Mouse (Mus musculus) hindbrain, embryonic 16.5 days (tissue): ENCODE data around the gene Smad9. TPM values are rescaled to one million over a fixed set of nuclear protein-coding genes. Genes with fewer than 3 reads are reported as not detected.

Experiments used
- ATAC-seq: fragments of 200-750 bp; cut with Nextera tagmentation; 2 replicates; pipeline ENCODE4 v1.8.0; 2017; ENCODE audit warnings: moderate TSS enrichment, moderate library complexity
- H3K27ac ChIP-seq: fragments of 300-500 bp; sonication (generic); 2 replicates; pipeline ENCODE4 v1.5.1; 2014; ENCODE audit warnings: low read depth, mild to moderate bottlenecking, control low read depth, low read length, moderate library complexity
- H3K27me3 ChIP-seq: fragments of 300-500 bp; sonication (generic); replicated peaks from 2 replicates; pipeline ENCODE4 v1.6.1; 2014; ENCODE audit warnings: low read length; ENCODE audit not compliant: control insufficient read depth, insufficient read depth
- H3K36me3 ChIP-seq: fragments of 300-500 bp; sonication (generic); 2 replicates; pipeline ENCODE4 v1.6.1; 2014; ENCODE audit warnings: mild to moderate bottlenecking, low read length, moderate library complexity, mixed read lengths; ENCODE audit not compliant: control insufficient read depth, insufficient read depth
- H3K4me1 ChIP-seq: fragments of 300-500 bp; sonication (generic); 2 replicates; pipeline ENCODE4 v1.6.1; 2014; ENCODE audit warnings: low read depth, low read length; ENCODE audit not compliant: control insufficient read depth, insufficient read depth
- H3K4me2 ChIP-seq: fragments of 300-500 bp; sonication (generic); 2 replicates; pipeline ENCODE4 v1.6.1; 2014; ENCODE audit warnings: mild to moderate bottlenecking, low read length, control low read depth, moderate library complexity
- H3K4me3 ChIP-seq: fragments of 300-500 bp; sonication (generic); 2 replicates; pipeline ENCODE4 v1.5.1; 2014; ENCODE audit warnings: mild to moderate bottlenecking, low read length, control low read depth, moderate library complexity
- H3K9ac ChIP-seq: fragments of 300-500 bp; sonication (generic); 2 replicates; pipeline ENCODE4 v1.6.1; 2014; ENCODE audit warnings: low read depth, mild to moderate bottlenecking, control low read depth, low read length, moderate library complexity
- H3K9me3 ChIP-seq: fragments of 300-500 bp; sonication (generic); 2 replicates; pipeline ENCODE4 v1.6.1; 2014; ENCODE audit warnings: mild to moderate bottlenecking, low read length, moderate library complexity; ENCODE audit not compliant: control insufficient read depth
- WGBS: fragments of 180-500 bp; shearing (Covaris S2); extraction: QIAGEN DNeasy Blood & Tissue Kit; methylation state at CpG from one replicate; pipeline ENCODE4 v1.1.7; 2014; 5-methylcytosine and 5-hydroxymethylcytosine counted together
- polyA plus RNA-seq: library from polyadenylated mRNA; unstranded; fragments of >200 nt; fragmentation: Nextera tagmentation; extraction: Ambion mirVana; gene quantifications from 2 replicates; pipeline ENCODE4 v1.2.1, GENCODE M21; 2015

Smad9 gene
- polyA plus RNA-seq, 1 experiment from 2014 or later: 0.90 TPM

DNA sequence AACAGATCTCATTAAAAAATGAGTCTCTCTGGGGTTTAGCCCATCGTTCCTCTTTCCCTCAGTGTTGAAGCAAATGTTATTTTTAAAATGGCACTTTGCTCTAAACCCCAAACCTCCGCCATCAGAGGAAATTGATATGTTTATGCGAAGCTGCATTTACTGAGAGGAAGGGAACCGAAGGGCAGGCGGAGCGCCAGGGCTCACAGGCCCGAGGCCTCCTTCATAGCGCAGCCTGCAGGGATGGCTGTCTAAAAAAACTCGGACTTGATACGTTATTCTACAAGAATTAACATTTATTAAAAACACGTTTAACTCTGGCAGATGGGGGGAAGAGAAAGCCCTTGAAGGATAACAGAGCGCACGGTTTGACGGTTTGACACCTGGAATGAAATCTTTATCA is 10.7 kb downstream of the Smad9 start:
- no peak overlapping the region for H3K4me2 ChIP-seq
- ATAC-seq: no peak
- no peaks in the 10 kb centered on the region for H3K27me3 ChIP-seq
- H3K27ac ChIP-seq: no peak overlapping the region
- H3K9ac ChIP-seq: no peak overlapping the region
- no peaks in the 10 kb centered on the region for H3K36me3 ChIP-seq
- H3K9me3 ChIP-seq: no peaks in the 10 kb centered on the region
- H3K4me3 ChIP-seq: no peak overlapping the region
- peaks cover 1% of the 10 kb centered on the region; the same call in 1 of the 2 replicates for H3K4me1 ChIP-seq
- WGBS: 82% methylated on average over 14 of the region's 14 CpGs

DNA sequence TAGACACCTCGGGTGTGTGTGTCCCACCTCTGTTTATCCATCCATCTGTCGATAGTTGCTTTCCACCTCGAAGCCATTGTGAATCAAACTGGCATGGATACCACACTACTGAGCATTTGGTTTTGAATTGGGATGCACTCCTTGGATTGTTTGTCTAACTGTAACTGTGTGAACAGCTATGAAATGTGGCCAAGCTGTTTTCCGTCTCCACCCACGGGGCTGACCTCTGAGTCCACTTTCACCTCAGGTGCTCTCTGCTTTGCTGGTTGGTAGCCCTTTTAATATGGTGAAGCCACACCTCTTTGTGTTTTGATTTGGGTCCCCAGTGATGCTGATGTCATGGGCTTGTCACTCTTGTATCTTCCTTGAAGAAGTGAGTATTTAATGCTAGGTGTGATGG is 11.4 kb downstream of the Smad9 start:
- no peaks in the 10 kb centered on the region for H3K27me3 ChIP-seq
- no peak overlapping the region for H3K9ac ChIP-seq
- no peak for ATAC-seq
- no peaks in the 10 kb centered on the region for H3K36me3 ChIP-seq
- no peaks in the 10 kb centered on the region for H3K4me1 ChIP-seq
- WGBS: 88% methylated on average over 5 of the region's 5 CpGs
- H3K4me2 ChIP-seq: no peak overlapping the region
- H3K27ac ChIP-seq: no peak overlapping the region
- no peak overlapping the region for H3K4me3 ChIP-seq
- H3K9me3 ChIP-seq: no peaks in the 10 kb centered on the region

DNA sequence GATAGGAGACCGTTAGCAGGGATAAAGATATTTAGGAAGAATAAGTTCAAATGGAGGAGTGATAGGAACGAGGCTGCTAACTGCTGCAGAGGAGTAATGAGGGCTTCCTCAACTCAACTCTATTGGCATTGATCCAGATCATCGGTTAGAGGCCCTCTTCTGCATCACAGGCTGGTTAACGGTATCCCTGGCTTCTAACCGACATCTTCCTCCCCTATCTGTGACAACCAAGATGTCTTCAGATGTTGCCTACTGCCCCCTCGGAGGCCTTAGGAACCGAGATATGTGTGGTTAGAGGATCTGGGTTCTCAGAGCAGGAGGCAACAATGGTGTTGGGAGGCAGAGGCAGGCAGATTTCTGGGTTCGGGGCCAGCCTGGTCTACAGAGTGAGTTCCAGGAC is 13.2 kb downstream of the Smad9 start:
- Histone ChIP-seq H3K4me3 (no peak overlapping the region), H3K4me1 (no peaks in the 10 kb centered on the region), H3K27me3 (no peaks in the 10 kb centered on the region), H3K9ac (no peak overlapping the region), H3K9me3 (peaks cover 2% of the 10 kb centered on the region; the same call in 1 of the 2 replicates), H3K36me3 (no peaks in the 10 kb centered on the region), H3K4me2 (no peak overlapping the region), H3K27ac (no peak overlapping the region)
- WGBS: 87% methylated on average over 8 of the region's 8 CpGs
- ATAC-seq: no peak

DNA sequence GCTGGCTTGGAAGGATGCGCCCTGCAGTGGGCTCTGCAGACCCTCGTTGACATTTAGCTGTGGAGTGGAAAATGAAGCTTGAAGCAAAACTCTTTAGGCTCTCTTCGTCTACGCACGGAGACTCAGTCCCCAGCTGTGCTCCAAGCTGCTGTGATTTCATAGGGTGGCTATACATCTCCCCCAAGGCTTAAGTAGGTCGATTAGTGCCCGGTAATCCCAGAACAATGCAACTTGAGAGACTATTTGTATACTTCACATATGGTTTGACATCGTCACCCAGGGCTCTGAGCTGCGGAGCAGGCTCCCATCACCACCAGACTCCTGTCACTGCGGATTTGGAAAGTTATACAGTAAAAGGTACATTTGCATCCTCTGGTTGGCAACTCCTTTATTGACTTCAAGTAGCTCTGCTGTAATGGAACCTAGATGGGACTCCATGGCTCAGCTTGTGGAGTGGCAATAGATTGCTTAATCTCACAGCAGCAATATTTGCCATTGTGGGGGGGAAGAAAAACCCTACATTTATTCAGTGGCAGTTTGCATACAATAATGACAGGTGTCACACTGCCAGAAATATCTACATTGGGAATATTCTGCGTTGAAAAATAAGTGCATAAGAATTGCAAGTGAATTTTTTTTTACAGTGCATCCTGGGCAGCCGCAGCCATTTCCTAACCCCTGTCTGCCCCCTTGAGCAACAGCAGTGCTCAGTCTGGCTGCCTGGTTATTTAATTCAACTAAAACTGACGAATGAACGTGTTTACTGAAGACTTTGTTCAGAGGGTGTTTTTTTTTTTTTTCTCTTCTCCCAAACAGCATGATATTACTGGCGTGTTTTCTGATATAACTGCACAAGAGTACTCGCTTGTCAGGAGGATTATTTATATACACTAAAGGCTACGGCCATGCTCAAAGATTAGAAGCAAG is 14.2 kb downstream of the Smad9 start:
- H3K9me3 ChIP-seq: peaks cover 2% of the 10 kb centered on the region; the same call in 1 of the 2 replicates
- no peak overlapping the region for H3K9ac ChIP-seq
- no peak overlapping the region for H3K27ac ChIP-seq
- H3K4me3 ChIP-seq: no peak overlapping the region
- no peaks in the 10 kb centered on the region for H3K4me1 ChIP-seq
- no peaks in the 10 kb centered on the region for H3K36me3 ChIP-seq
- 74% methylated on average over 17 of the region's 17 CpGs for WGBS
- H3K27me3 ChIP-seq: no peaks in the 10 kb centered on the region
- no peak for ATAC-seq
- no peak overlapping the region for H3K4me2 ChIP-seq

DNA sequence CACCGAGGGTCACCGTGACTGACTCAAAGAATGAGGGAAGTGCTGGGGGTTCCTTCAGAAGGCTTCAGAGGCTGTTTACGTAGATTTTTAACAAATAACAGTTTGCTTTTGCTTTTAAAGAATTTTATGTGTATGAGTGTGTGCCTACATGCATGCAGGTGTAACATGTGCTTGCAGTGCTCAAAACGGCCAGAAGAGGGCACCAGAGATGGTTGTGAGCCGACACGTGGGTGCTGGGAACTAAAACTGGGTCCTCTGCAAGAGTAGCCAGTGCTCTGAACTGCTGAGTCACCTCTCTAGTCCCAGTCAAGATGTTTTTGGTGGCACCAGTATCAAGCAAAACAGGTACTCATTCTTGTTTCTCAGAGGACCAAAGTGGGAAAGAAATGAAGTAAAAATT is 18.2 kb downstream of the Smad9 start:
- H3K4me3 ChIP-seq: no peak overlapping the region
- WGBS: 83% methylated on average over 6 of the region's 6 CpGs
- no peaks in the 10 kb centered on the region for H3K27me3 ChIP-seq
- peaks cover 2% of the 10 kb centered on the region; the same call in 1 of the 2 replicates for H3K9me3 ChIP-seq
- no peak for ATAC-seq
- H3K4me1 ChIP-seq: no peaks in the 10 kb centered on the region
- H3K27ac ChIP-seq: no peak overlapping the region
- H3K9ac ChIP-seq: no peak overlapping the region
- H3K4me2 ChIP-seq: no peak overlapping the region
- H3K36me3 ChIP-seq: no peaks in the 10 kb centered on the region

DNA sequence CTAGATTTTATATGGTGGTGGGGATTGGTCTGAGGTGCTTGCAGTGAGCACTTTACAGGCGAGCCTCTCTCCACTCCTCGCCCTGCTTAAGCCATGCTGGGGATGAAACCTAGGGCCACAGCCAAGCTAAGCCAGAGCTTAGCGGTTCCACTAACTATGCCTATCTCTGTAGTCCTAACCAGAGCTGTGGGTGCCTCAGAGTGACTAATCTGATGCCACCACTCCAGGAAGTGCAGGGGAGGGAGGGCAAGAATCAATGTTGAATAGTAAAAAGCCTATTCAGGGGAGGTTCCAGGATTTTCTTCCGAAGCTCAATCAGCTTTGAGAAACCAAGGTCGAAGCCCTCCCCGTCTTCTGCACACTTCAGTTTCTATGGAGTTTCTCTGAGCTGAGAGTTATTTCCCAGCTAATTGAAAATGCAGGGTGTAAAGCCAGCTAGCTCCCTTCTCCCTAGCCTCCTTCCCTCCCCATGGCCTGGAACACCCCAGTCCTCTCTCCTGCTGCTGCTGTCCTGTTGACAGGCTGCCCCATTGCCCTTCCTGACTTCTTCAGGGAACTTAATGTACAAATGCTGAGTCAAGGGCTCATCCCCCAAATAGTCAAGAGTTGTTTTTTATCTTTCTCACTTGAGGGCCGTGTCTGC is 20.7 kb downstream of the Smad9 start:
- no peaks in the 10 kb centered on the region for H3K27me3 ChIP-seq
- no peak overlapping the region for H3K4me2 ChIP-seq
- H3K4me3 ChIP-seq: no peak overlapping the region
- H3K36me3 ChIP-seq: no peaks in the 10 kb centered on the region
- H3K9ac ChIP-seq: no peak overlapping the region
- peak; percentile 60; the same call in 1 of the 2 replicates for ATAC-seq
- no peak overlapping the region for H3K27ac ChIP-seq
- no peaks in the 10 kb centered on the region for H3K4me1 ChIP-seq
- H3K9me3 ChIP-seq: peaks cover 2% of the 10 kb centered on the region; the same call in 1 of the 2 replicates
- 63% methylated on average over 7 of the region's 7 CpGs for WGBS

DNA sequence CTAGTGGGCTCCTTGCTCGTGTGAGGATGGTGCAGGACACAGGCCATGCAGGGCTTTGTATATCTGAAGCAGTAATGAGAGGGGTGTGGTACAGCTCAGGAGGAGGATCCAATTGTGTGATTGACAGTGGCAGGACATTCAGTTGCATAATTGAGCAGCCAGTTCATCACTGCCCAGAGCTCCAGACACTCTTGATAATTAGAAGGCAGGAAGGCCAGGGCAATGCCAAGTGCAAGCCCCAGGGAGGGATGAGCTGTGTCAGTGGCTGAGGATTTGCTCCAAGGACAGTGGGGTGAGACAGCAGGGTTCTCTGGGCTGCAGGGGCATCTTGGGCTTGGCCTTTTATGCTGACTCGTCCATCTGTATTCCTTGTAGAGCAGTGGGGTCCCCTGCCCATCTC is 35.2 kb downstream of the Smad9 start:
- H3K9me3 ChIP-seq: peaks cover 10% of the 10 kb centered on the region; the same call in 1 of the 2 replicates
- no peak overlapping the region for H3K27ac ChIP-seq
- no peaks in the 10 kb centered on the region for H3K27me3 ChIP-seq
- H3K4me1 ChIP-seq: no peaks in the 10 kb centered on the region
- no peak overlapping the region for H3K4me2 ChIP-seq
- no peak overlapping the region for H3K4me3 ChIP-seq
- ATAC-seq: no peak
- no peaks in the 10 kb centered on the region; the same call in 1 of the 2 replicates for H3K36me3 ChIP-seq
- no peak overlapping the region for H3K9ac ChIP-seq
- 66% methylated on average over 2 of the region's 2 CpGs for WGBS

DNA sequence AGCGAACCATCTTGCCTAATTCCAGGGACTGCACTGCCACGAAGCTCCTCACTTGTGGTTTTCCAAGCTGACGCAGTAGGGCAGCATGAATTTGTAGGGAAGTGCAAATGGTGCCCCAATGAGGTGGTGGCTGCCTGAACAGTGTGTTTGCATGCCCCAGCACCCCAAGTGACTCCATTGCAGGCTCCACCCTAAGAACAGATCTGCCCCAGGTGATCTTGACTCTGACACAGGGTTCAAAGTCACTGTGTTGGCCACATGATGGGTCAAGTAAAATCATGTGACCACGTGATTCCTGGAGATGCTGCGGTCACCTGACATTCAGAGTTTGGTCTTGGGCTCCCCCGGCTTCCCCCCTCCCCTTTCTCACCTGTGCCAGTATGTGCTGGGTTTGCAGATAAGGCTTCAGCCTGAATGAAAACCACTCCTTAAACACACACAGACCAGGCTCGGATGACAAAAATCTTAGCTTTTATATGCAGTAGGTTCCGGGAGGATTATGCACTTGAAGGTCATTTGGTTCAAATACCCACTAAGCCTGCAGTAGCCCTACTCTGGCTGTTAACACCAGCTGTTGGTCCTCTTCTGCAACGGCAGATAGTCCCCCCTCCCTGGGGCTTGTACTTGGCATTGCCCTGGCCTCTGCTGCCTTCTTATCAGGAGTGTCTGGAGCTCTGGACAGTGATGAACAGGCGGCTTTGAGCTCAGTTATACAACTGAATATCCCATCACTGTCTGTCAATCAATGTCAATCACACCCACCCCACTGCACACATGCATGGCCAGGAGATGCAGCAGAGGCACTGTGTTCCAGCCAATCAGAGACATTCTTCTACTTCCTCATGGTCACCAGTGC is 36.7 kb downstream of the Smad9 start:
- H3K4me2 ChIP-seq: no peak overlapping the region
- WGBS: 76% methylated on average over 10 of the region's 10 CpGs
- no peaks in the 10 kb centered on the region for H3K4me1 ChIP-seq
- H3K9ac ChIP-seq: no peak overlapping the region
- no peak overlapping the region for H3K4me3 ChIP-seq
- no peaks in the 10 kb centered on the region for H3K27me3 ChIP-seq
- H3K27ac ChIP-seq: no peak overlapping the region
- ATAC-seq: no peak
- peaks cover 10% of the 10 kb centered on the region; the same call in 1 of the 2 replicates for H3K9me3 ChIP-seq
- no peaks in the 10 kb centered on the region; the same call in 1 of the 2 replicates for H3K36me3 ChIP-seq
